Mouse (Mus musculus) forebrain, postnatal 0 days (tissue): ENCODE data around the gene Psmb8. TPM values are rescaled to one million over a fixed set of nuclear protein-coding genes. Genes with fewer than 3 reads are reported as not detected.
A peak's percentile ranks its signal among the peaks of the same experiment; 100 is the strongest.

Experiments used
- ATAC-seq: fragments of 200-750 bp; cut with Nextera tagmentation; 2 replicates; pipeline ENCODE4 v1.8.0; 2017; ENCODE audit warnings: mild to moderate bottlenecking, moderate library complexity
- DNase-seq: peaks from one replicate; pipeline ENCODE4 v3.0.0-alpha.2; 2015
- H3K27ac ChIP-seq: fragments of 300-500 bp; sonication (generic); 2 replicates; pipeline ENCODE4 v1.5.1; 2014; ENCODE audit warnings: low read depth, mild to moderate bottlenecking, antibody characterized with exemption, low read length, moderate library complexity, mixed read lengths
- H3K27me3 ChIP-seq: fragments of 300-500 bp; sonication (generic); 2 replicates; pipeline ENCODE4 v1.6.1; 2014; ENCODE audit warnings: mild to moderate bottlenecking, low read length, mixed read lengths; ENCODE audit not compliant: insufficient read depth
- H3K36me3 ChIP-seq: fragments of 300-500 bp; sonication (generic); 2 replicates; pipeline ENCODE4 v1.6.1; 2014; ENCODE audit warnings: mild to moderate bottlenecking, moderate library complexity; ENCODE audit not compliant: insufficient read depth
- H3K4me1 ChIP-seq: fragments of 300-500 bp; sonication (generic); 2 replicates; pipeline ENCODE4 v1.6.1; 2014; ENCODE audit warnings: antibody characterized with exemption; ENCODE audit not compliant: insufficient read depth
- H3K4me2 ChIP-seq: fragments of 300-500 bp; sonication (generic); 2 replicates; pipeline ENCODE4 v1.6.1; 2014; ENCODE audit warnings: low read depth, mild to moderate bottlenecking, moderate library complexity
- H3K4me3 ChIP-seq: fragments of 300-500 bp; sonication (generic); 2 replicates; pipeline ENCODE4 v1.5.1; 2014; ENCODE audit warnings: low read depth, low read length, mixed read lengths
- H3K9ac ChIP-seq: fragments of 300-500 bp; sonication (generic); 2 replicates; pipeline ENCODE4 v1.6.1; 2014; ENCODE audit warnings: mild to moderate bottlenecking
- H3K9me3 ChIP-seq: fragments of 300-500 bp; sonication (generic); 2 replicates; pipeline ENCODE4 v1.6.1; 2016; ENCODE audit warnings: low read length
- CTCF ChIP-seq: sonication (generic); IDR thresholded peaks from 2 replicates; pipeline ENCODE4 v1.5.1; 2016; ENCODE audit warnings: antibody characterized with exemption, control low read depth, low read depth
- WGBS: fragments of 180-500 bp; shearing (Covaris S2); extraction: QIAGEN DNeasy Blood & Tissue Kit; methylation state at CpG from one replicate; pipeline ENCODE4 v1.1.7; 2014; 5-methylcytosine and 5-hydroxymethylcytosine counted together
- polyA plus RNA-seq: library from polyadenylated mRNA; unstranded; fragments of >200 nt; fragmentation: Nextera tagmentation; extraction: Ambion mirVana; gene quantifications from 2 replicates; pipeline ENCODE4 v1.2.1, GENCODE M21; 2015
- total RNA-seq: library from RNA; depleted of rRNA; stranded (reverse); fragments of >200 nt; gene quantifications from 2 replicates; pipeline ENCODE4 v1.2.3, GENCODE M21; 2014

Gene Psmb8
- total and polyA plus RNA-seq, 2 experiments from 2014 or later = 2.9 to 4.8 TPM

- H3K4me1 ChIP-seq = no peaks in the 10 kb centered on the region
- H3K36me3 ChIP-seq = no peaks in the 10 kb centered on the region
- no peak overlapping the region for H3K27ac ChIP-seq
- H3K9ac ChIP-seq = no peak overlapping the region
- ATAC-seq (no peak), DNase-seq (no peak)
- no peaks in the 10 kb centered on the region for H3K9me3 ChIP-seq
- H3K4me3 ChIP-seq = no peak overlapping the region
- peaks cover 35% of the 10 kb centered on the region for H3K27me3 ChIP-seq
- no peak for TF ChIP-seq CTCF
- H3K4me2 ChIP-seq = no peak overlapping the region
- WGBS = 87% methylated on average over 16 of the region's 16 CpGs
Measured at GRCm38 (mm10) chr17:34200772-34201505, 3.4 kb downstream of the Psmb8 start.

- H3K27ac ChIP-seq = no peak overlapping the region
- no peaks in the 10 kb centered on the region for H3K9me3 ChIP-seq
- no peaks in the 10 kb centered on the region for H3K4me1 ChIP-seq
- no peaks in the 10 kb centered on the region for H3K36me3 ChIP-seq
- H3K9ac ChIP-seq = no peak overlapping the region
- H3K27me3 ChIP-seq = peaks cover 29% of the 10 kb centered on the region
- DNase-seq (no peak), ATAC-seq (no peak)
- H3K4me3 ChIP-seq = no peak overlapping the region
- TF ChIP-seq CTCF = no peak
- 76% methylated on average over 7 of the region's 7 CpGs for WGBS
- no peak overlapping the region for H3K4me2 ChIP-seq
Measured at GRCm38 (mm10) chr17:34201506-34202055, 4.1 kb downstream of the Psmb8 start.

DNA sequence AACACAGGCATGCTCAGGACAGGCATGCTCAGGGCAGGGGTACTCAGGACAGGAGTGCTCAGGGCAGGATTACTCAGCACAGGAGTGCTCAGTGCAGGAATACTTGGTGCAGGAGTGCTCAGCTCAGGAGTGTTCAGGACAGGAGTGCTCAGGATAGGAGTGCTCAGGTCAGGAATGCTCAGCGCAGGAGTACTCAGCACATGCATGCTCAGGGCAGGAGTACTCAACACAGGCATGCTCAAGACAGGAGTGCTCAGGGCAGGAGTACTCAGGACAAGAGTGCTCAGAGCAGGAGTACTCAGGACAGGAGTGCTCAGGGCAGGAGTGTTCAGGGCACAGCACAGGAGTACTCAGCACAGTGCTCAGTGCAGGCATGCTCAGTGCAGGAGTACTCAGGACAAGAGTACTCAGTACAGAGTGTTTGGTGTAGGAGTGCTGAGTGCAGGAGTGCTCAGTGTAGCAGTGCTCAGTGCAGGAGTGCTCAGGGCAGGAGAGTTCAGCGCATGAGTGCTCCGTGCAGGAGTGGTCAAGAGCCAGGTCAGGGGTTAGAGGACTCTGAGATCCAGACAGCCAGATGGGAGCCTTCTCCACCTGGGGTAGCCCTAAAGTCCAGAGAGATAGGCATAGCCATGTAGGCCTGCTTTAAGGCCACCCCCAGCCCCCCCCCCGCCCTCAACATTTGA, 5.4 kb downstream of the Psmb8 start:
- no peak overlapping the region for H3K27ac ChIP-seq
- no peaks in the 10 kb centered on the region for H3K4me1 ChIP-seq
- no peaks in the 10 kb centered on the region for H3K9me3 ChIP-seq
- no peak overlapping the region for H3K9ac ChIP-seq
- ATAC-seq = no peak
- no peak overlapping the region for H3K4me3 ChIP-seq
- peaks cover 19% of the 10 kb centered on the region for H3K27me3 ChIP-seq
- no peaks in the 10 kb centered on the region for H3K36me3 ChIP-seq
- no peak for DNase-seq
- 78% methylated on average over 4 of the region's 4 CpGs for WGBS
- H3K4me2 ChIP-seq = no peak overlapping the region
- no peak for TF ChIP-seq CTCF

DNA sequence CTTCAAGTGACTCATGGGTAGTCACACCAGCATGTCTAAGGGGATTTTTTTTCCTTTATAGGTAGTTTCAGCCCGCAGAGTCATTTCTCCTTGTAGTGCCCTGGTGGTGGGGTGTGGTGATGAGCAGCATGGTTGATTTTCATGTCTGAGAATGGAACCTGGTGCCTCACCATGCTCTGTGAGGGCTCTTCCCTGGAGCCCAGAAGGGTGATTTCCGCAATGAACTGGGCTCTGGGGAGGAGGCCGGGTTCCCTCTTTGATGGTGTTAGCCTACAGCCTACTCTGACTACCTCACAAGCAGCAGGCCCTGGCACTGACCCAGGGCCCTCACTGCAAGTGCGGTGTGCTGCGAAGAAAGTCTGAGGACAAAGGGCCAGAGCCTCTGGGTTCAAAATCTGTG, 5.9 kb downstream of the Psmb8 start, which contains the start of gene Tap2:
Gene Tap2 (plus strand): TSS at position 84 of the 400 bp plus-strand sequence.
- ATAC-seq (no peak), DNase-seq (no peak)
- no peak within 1 kb of the TSS for H3K27ac ChIP-seq
- no peaks in the 10 kb centered on the region for H3K4me1 ChIP-seq
- peak within 1 kb of the TSS; percentile 55 for H3K4me3 ChIP-seq
- WGBS = 61% methylated on average over 5 of the region's 5 CpGs
- peak within 1 kb of the TSS; percentile 79 for H3K4me2 ChIP-seq
- H3K27me3 ChIP-seq = peaks cover 14% of the 10 kb centered on the region
- no peaks in the 10 kb centered on the region for H3K9me3 ChIP-seq
- no peak for TF ChIP-seq CTCF
- H3K36me3 ChIP-seq = no peaks in the 10 kb centered on the region
- peak within 1 kb of the TSS; percentile 54 for H3K9ac ChIP-seq

DNA sequence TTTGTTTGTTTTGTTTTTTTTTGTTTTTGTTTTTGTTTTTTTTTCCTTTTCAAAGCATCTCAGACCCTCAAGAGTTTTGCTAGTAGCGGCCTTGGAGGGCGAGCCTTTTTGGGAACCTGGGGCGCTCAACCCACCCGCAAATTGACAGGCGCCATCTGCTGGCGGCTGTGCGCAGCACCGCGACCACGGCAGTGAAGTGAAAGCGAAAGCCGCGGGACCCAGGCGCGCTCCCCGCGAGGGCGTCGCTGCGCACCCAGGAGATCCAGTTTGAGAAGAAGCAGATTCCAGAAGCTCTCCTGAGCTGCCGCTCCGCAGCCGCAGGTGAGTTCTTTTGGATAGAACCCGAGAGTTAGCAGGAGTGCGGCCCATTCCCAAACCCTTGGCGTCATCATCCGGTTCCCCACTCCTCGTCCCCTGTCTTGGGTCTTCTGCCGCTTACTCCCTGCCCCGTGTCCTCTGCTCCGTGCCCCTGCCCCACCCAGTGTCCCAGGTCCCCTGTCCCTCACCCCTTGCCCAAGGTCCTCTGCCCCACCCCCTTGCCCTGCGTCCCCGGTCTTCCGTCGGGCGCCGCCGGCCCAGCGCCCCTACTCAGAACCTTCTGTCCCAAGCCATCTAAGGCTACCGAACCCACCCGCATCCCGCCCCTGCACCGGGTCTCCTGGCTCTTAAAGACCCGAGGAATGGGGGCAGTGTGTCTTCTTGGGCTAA, 6.9 kb downstream of the Psmb8 start:
- 1% methylated on average over 44 of the region's 44 CpGs for WGBS
- peak; percentile 74 for ATAC-seq

DNA sequence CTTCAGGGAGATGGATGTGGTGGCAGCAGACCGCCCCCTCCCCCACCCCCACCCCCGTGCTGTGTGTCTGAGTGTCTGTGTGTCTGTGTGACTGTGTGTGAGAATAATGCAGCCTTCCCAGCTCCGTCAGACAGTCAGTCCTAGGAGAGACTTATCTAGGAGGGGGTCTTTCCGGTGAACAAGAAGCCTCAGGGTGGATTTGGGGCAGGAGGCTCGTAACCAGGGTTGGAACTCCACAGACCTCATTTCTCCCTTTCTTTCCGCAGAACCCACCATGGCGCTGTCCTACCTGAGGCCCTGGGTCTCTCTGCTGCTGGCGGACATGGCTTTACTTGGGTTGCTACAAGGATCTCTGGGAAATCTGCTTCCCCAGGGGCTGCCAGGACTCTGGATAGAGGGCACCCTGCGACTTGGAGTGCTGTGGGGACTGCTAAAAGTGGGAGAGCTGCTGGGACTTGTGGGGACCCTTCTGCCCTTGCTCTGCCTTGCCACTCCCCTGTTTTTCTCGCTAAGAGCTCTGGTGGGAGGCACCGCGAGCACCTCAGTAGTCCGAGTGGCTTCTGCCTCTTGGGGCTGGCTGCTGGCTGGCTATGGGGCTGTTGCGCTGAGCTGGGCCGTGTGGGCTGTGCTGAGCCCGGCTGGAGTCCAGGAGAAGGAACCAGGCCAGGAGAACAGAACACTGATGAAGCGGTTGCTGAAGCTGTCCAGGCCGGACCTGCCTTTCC, 7.7 kb downstream of the Psmb8 start:
- Histone ChIP-seq H3K36me3 (no peaks in the 10 kb centered on the region), H3K4me2 (peak overlapping the region; percentile 79), H3K27ac (no peak overlapping the region), H3K9me3 (no peaks in the 10 kb centered on the region), H3K4me1 (no peaks in the 10 kb centered on the region), H3K4me3 (peak overlapping the region; percentile 55), H3K9ac (peak overlapping the region; percentile 54; the same call in 1 of the 2 replicates), H3K27me3 (peaks cover 5% of the 10 kb centered on the region; the same call in 1 of the 2 replicates)
- WGBS = 13% methylated on average over 18 of the region's 18 CpGs
- no peak for TF ChIP-seq CTCF
- ATAC-seq (no peak), DNase-seq (no peak)

More for the DNA sequence above, 6.9 kb downstream of the Psmb8 start:
- peak; percentile 89 for TF ChIP-seq CTCF
- H3K36me3 ChIP-seq = no peaks in the 10 kb centered on the region
- H3K27me3 ChIP-seq = peaks cover 5% of the 10 kb centered on the region
- peak overlapping the region; percentile 55 for H3K4me3 ChIP-seq
- peak; percentile 84 for DNase-seq
- peak overlapping the region; percentile 79 for H3K4me2 ChIP-seq
- H3K9ac ChIP-seq = peak overlapping the region; percentile 54
- no peaks in the 10 kb centered on the region for H3K9me3 ChIP-seq
- no peaks in the 10 kb centered on the region for H3K4me1 ChIP-seq
- H3K27ac ChIP-seq = no peak overlapping the region
